26 mouse cellular contexts compared by ENCODE assay signal in the genomic region with DNA sequence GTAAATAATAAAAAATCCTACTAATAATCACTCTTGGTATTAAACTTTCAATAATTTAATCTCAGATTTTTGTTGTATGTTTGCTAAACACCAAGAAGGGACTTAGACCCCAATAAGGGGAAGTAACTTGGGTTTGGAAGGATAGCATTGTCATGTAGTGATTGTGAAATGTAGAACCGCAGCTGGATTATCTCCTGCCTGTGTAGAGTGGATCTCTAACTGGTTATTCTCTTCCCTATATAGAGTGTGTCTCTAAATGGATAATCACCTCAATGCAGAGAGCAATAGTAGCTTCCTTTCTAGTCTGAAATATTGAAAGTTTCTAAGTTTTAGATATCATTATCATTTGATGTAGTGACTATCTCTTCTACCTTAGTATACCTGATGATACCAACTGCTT.
"Had no signal": no experiment of that assay in that cellular context is flagged by ENCODE, and none has a peak within 500 bp of the region (broad histone marks: within the 10 kb centered on the region; RNA-seq: fewer than 3 reads in every experiment).

No protein-coding gene starts in this region.

- H3K4me1 ChIP-seq: embryonic facial prominence, embryonic 10.5 days; embryonic facial prominence, embryonic 12.5 days; embryonic facial prominence, embryonic 13.5 days; embryonic facial prominence, embryonic 15.5 days; forebrain, embryonic 10.5 days; forebrain, embryonic 12.5 days; forebrain, embryonic 13.5 days; forebrain, embryonic 15.5 days; heart, embryonic 10.5 days had no signal

- H3K4me3 ChIP-seq: embryonic facial prominence, embryonic 10.5 days; embryonic facial prominence, embryonic 12.5 days; embryonic facial prominence, embryonic 13.5 days; embryonic facial prominence, embryonic 15.5 days; erythroblast, embryonic 14.5 days; forebrain, embryonic 10.5 days; forebrain, embryonic 12.5 days; forebrain, embryonic 13.5 days; forebrain, embryonic 15.5 days; gastrocnemius, adult 2 months; heart, adult 2 months; heart, embryonic 10.5 days had no signal

- H3K27ac ChIP-seq: embryonic facial prominence, embryonic 10.5 days; embryonic facial prominence, embryonic 12.5 days; embryonic facial prominence, embryonic 13.5 days; embryonic facial prominence, embryonic 15.5 days; forebrain, embryonic 10.5 days; forebrain, embryonic 12.5 days; forebrain, embryonic 13.5 days; forebrain, embryonic 15.5 days; gastrocnemius, adult 2 months; heart, adult 2 months; heart, embryonic 10.5 days had no signal

- ATAC-seq: forebrain, embryonic 13.5 days; forebrain, embryonic 14.5 days; forebrain, embryonic 15.5 days; forebrain, embryonic 16.5 days; forebrain, postnatal 0 days had no signal

- H3K36me3 ChIP-seq: embryonic facial prominence, embryonic 10.5 days; embryonic facial prominence, embryonic 12.5 days; embryonic facial prominence, embryonic 13.5 days; embryonic facial prominence, embryonic 15.5 days; forebrain, embryonic 10.5 days; forebrain, embryonic 12.5 days; forebrain, embryonic 15.5 days; heart, embryonic 10.5 days had no signal

- H3K27me3 ChIP-seq: embryonic facial prominence, embryonic 12.5 days; embryonic facial prominence, embryonic 13.5 days; embryonic facial prominence, embryonic 15.5 days; forebrain, embryonic 12.5 days; forebrain, embryonic 13.5 days; forebrain, embryonic 15.5 days had no signal

- DNase-seq: cerebellum, adult 9-11 months; cerebellum, postnatal 10 days; cerebellum, postnatal 14 days; cerebellum, postnatal 25 days; cerebellum, postnatal 36 days; embryo, embryonic 11 days; forebrain, postnatal 0 days; gastrocnemius, adult 2 months; gastrocnemius, postnatal 10 days; gastrocnemius, postnatal 14 days; gastrocnemius, postnatal 36 days; heart, adult 11 months; heart, adult 18-20 months; heart, adult 2 months had no signal

- H3K9ac ChIP-seq: embryonic facial prominence, embryonic 12.5 days; embryonic facial prominence, embryonic 13.5 days; embryonic facial prominence, embryonic 15.5 days; forebrain, embryonic 12.5 days; forebrain, embryonic 13.5 days; forebrain, embryonic 15.5 days; forebrain, postnatal 0 days had no signal

- H3K9me3 ChIP-seq: embryonic facial prominence, embryonic 10.5 days; embryonic facial prominence, embryonic 12.5 days; embryonic facial prominence, embryonic 13.5 days; embryonic facial prominence, embryonic 15.5 days; forebrain, embryonic 10.5 days; forebrain, embryonic 12.5 days; forebrain, embryonic 13.5 days; forebrain, embryonic 15.5 days; heart, embryonic 10.5 days had no signal
